Mouse (Mus musculus) lung, postnatal 14 days (tissue): ENCODE measurements around the gene Sez6l.

ENCODE experiments used
- DNase-seq: peaks from one replicate; pipeline ENCODE4 v3.0.0; 2021

The Sez6l gene

DNA sequence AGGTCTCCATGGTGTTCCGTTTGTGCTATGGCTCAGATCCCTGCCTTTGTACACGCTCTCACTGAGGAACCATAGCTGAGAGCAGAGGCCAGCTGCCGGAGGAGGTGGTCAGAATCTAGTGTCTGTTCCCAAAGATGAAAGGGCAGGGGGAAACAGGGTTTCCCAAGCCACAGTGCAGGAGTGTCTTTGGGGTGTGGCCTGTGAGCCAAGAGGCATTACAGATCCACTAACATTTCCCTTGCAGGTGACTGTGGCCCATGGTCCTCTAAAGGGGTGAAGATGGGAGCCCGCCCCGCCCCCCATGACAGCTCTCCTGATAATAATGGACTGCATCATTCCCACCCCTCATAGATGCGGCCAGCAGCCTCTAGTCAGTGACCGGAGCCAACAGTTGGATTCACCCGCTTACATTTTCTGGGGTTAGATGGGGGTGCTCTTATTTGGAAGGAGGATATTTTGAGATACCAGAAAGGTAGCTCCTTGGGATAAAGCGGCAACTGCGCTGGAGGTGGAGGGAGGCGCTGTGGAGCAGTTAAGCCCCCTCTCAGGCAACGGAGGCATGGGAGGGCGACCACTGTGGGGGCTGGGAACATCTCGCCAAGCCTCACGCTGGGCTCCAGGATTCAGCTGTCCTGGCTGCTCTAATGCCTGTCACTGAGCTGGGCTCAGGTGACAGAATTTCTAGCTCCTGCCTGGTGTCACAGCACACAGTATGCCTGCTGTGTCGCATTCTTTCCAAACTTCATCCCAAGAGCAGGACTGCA lies 43.5 kb downstream of the Sez6l start:
- no peak for DNase-seq

DNA sequence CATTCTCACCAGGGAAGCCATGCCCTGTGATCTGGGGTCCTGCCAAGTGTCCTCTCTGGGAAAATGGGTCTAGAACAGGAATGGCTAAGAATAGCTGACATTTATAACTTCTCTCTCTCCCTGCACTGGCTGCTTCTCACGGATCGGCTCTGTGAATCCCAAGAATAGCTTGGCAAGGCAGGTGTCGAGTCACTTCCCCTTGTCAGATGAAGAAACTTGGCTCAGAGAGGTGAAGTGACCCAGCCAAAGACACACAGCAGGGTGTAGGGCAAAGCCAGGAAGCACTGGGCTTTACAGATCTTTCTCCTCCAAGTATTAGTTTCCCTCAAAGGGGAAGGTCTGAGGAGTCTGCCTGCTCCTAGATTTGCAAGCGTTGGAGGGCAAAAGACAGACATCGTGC lies 44.1 kb downstream of the Sez6l start:
- DNase-seq, result no peak

DNA sequence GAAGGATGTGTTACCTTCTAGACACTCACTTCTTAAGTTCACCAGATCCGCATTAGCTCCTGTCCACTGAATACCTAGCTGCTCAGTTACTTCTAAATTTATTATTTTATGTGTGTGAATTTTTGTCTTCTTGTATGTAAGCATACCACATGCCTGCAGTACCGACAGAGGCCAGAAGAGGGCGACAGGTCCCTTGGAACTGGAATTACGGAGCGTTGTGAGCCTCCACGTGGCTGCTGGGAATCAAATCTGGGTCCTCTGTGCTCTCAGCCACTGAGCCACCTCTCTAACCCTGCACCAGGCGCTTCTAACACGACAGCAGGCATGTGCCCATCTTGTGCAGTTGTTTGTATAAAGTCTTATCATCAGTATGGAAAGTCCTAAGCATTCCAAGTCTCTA lies 44.8 kb downstream of the Sez6l start:
- peak; percentile 13 for DNase-seq

DNA sequence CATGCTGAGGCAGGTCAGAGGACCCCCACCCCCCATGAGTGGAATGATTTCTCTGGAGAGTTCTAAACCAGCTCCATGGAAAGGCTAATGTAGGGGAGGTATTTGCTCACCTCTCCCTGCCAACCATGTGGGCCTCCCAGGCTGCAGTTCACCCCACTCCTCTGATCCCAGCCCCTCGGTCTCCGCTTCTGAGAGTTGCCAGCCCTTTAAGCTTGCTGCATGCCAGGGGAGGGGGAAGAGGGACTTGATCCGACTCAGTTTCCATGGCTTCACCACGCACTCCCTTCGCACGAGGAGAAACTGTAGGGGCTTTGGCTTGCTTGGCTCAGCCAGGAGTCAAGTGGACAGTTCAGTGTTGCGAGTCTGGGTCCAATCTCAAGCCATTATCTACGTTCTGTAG lies 45.9 kb downstream of the Sez6l start:
- DNase-seq, result no peak

DNA sequence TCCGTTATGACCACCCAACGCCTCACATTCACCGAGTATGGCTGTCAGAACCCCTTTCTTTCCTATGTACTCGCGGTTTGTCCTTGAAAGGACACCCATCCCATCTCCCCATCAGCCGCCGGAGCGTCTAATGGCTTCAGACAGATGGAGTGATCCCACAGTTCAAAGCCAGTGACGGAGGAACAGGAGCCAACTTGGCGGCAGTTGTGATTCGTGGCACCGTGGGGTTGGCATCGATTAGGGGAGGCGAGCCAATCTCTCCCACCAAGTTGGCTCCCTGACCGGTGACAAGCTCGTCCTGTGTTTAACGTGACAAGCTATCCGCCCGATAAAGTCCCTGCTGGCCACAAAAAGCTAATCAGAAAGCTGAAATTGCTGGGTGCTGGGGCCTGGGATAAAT lies 50.0 kb downstream of the Sez6l start:
- DNase-seq, result no peak

DNA sequence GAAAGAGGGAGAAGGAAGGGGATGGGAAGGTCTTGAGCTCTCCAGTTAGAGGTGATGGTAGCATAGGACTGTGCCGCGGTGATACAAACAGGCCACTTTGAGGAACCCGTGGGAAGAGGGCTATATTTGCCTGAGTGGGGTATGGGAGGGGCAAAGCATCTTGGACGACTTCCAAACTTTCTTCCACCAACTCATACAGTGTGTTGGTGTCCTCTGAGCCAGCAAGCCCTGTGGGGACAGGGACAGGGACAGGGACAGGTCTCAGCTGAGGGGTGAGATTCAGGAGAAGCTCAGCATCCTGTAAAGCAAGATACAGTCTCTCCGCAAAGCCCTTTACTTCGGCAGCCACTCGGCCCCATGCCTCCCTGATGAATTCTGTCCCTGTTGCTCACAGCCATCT lies 50.5 kb downstream of the Sez6l start:
- DNase-seq, result no peak

DNA sequence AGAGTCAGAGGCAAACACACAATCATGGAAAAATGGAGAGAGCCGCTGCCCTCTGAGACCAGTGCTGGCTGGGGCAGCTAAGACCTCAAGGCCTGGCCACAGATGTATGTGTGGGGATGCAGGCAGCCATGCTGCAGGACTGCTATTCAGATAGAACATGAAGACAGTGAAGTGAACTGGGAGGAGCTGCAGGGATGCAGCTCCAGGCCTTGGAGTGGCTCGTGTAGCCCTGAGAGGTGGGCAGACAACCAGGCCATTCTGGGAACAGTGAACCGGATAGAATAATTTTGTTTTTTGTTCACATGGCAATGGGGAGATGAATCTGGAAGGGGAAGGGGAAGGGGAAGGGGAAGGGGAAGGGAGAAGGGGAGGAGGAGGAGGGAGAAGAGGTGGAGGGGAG lies 51.0 kb downstream of the Sez6l start:
- no peak for DNase-seq

DNA sequence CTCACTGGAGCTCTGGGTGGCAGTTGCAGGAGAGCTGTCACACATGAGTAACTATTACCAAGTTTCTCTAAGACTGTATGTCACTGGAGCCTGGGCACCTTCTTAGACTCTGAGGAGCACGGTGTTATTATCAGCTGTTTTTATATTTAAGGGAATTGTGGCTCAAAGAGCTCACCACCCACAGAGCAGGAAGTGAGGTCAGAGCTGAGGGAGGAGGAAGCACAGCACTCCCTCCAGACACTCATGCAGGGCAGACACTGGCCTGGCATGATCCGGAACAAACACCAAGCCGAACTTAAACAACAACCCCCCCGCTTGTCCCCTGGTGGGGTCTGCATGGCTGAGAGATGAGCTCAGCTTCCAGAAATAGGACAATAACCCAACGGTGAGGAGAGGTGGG lies 51.7 kb downstream of the Sez6l start:
- DNase-seq, result no peak

DNA sequence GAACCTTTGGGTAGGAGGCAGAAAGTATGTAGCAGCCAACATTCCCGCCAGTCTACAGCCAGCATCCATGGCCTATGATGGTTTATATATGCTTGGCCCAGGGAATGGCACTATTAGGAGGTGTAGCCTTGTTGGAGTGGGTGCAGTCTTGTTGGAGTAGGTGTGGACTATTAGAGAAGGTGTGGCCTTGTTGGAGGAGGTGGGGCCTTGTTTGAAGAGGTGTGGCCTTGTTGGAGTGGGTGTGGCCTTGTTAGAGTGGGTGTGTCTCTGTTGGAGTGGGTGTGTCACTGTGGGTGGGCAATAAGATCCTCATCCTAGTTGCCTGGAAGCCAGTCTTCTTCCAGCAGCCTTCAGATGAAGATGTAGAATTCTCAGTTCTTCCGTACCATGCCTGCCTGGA lies 53.2 kb downstream of the Sez6l start:
- no peak for DNase-seq

DNA sequence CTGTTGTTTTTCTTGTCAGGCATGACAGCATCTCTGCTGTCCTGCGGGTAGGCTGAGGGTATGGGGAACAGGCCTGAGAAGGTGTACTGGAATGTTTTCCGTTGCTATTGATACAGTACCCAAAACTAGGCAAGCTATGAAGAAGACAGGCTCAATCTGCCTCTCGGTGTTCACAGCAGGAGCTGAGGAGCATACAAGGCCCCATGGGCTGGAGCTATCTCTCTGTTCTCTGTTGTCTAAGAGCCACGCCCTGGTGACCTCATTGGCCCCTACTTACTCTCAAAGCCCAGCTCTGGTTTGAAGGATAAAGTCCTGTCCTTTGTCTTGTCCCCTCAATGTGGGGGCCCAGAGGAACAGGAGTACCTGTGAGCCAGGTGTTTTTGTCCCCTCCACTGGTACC lies 53.7 kb downstream of the Sez6l start:
- no peak for DNase-seq

DNA sequence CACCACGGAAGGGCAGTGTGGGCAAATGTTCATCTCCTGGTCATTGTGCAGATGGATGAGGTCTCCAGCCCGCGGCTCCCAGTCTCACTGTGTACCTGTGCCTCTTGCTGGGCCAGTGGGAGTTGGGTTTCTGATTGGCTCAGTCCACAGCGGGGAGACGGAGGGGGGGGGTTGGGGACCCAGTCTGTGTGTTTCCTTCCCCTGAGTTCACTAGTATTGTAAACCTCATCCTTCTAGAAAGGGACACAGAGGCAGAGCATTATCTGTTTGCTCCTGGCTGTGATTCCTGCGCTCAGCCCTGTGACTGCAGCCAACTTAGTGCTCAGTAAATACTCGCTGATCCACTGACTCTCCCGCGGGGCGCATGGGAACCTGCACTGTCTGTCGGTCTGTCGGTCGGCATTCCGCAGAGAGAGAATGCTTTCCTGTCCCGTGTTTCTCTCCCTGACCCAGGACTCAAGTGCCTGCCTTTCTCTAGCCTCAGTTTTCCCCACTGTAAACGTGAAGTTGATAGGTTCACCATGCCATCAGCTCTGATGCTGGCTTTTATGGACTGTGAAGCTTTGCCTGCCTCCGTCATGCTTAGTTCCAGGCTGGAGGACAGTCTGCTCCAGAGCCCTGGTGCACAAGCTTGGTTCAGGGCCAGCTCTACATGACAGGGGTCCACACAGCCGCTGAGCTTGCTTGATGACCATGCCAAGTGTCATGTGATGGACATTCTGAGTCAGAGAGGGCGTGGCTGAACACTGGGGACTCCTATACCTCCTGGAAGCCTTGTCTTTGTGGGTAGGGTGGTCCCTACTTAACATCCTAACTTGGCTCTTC lies 55.1 kb downstream of the Sez6l start:
- no peak for DNase-seq

DNA sequence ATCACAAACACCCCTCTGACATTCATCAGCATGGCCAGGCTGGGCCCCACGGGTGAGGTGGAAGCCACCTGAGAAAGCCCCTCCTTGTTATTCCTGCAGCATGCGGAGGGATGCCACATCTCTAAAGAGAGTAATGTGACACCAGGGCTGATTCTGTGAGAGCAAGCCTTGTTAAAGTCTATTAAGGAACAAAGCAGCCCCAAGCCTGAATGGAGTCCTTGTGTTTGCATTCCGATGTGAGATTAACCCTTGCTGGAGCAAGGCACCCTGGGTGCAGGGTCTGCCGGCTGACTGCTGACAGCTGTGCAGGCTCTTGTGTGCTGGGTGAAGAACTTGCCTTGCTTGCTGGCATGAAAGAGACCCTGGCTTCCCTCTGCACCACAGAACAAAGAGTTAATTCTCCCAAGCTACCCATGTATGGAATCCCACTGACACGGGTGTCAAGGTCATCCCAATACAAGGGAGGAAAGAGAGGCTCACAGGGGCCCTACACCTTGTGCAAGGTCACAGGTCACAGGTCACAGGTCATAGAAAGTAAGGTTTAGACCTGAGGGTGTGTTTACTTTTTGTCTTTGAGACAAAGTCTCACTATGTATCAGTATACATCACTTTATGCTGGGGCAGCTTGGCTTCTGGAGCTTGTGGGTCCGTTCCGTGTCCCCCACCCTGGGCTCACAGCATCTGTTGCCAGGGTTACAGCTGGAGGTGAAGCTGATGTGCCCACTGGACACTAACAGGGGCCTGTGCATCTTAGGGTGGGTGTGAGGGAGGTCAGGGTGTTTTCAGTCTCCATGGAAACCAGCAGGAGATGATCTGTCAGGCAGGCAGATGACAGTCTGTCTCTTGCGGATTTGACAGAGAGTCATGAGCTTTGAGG lies 55.9 kb downstream of the Sez6l start:
- no peak for DNase-seq

DNA sequence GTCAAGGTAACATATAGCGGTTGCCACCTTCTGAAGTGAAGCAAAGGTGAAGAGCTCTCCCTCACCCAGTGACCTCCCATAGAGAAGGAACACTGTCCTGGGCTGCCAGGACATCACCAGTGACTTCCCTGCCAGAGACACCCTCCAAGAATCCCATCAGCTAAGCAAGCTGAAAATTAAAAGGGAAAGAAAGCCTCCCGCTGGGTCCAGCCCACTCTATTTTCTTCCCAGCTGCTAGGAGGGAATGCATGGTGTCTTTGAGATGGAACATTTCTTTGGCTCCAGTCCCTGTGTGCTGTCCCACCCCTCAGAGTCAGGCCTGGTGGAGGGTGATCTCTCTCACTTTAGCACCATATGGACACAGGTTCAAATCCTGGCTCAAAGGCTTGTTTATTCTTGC lies 58.2 kb downstream of the Sez6l start:
- DNase-seq, result no peak

DNA sequence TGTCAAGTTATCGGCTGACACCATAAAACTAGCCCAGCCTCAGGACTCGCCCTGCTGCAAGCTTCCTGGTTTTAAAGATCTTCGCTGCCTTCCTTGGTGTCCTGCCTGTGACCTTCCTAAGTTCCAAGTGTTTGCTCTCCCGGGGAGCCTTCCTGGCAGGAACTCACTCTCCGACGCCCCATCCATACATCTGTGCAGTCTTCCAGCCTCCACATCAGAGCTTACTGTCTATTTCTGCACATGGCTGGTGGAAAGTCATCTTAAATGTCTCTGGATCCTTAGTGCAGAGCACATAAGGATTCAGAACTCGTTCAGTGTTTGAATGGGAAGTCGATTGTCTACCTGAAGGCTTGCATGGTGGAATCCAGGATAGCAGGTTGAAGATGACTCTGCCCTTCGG lies 59.5 kb downstream of the Sez6l start:
- DNase-seq, result no peak

DNA sequence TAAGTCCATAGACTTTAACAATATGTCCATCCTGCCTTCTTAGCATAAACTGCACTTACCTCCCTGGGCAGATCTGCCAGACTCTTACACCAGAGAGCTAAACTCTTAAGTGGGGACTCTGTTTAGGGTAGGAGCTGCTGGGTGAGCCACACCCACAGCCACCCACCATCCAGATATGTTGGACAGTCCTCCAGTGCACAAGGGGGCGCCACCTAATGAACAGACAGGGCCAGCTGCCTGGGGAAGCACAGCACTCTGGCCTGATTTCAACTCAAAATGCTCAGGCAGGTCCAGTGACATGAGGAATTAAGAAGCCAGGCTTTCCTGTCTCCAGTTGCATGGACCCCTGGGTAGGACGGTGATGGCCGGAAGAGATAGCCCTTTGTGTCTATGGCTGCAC lies 60.5 kb downstream of the Sez6l start:
- no peak for DNase-seq

DNA sequence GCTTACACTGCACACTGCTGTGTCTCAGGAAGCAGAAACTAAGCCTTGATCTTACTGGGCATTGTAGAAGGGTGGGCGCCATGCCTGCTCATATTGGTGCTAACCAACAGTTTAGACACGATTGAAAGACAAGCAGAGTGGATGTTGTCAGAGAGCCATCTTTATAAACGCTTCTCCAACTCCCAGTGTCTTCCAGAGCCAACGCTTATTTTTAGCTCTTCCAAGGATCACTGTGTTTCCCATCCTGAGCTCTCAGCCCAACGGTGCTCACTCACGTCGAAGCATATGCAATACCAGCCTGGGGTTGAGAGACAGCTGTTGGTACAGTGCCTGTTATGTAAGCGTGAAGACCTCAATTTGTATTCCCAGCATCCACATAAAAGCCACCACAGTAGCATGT lies 66.6 kb downstream of the Sez6l start:
- no peak for DNase-seq

DNA sequence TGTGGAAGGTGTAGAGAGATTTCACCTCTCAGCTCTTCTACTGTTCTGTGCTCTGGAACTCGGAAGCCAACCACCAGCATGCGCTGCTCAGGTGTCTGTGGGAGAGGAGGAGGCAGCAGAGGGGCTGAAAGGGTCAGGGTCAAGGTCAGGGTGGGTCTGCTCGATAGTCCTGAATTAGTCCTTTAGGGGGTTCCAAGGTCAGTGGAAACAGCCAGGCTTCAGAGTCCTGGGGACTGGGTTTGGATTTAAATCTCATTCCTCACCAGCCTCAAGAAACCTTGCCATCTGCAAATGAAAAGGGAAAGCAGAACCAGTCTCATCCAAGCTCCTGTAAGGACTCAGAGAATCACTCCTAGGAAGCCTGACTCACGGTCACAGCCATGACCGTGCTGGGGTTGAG lies 67.1 kb downstream of the Sez6l start:
- no peak for DNase-seq

DNA sequence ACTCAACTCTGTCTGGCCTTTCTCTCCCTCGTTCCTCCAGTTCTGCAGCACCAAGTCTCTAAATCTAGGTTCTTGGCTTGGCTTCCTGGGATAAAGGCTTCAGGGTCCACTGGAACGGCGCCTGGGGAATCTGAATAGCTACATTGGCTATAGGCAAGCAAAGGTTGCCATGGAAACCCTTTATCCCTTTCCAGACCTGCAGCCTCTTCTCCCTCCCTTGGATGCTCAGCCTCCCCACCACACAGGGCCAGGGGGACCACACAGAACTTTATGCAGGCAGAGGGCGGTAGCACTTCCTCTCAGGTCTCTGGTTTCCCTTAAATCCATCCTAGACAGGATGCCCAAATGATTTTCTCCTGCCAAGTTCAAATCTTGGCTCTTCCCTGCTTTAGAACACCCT lies 71.4 kb downstream of the Sez6l start:
- no peak for DNase-seq

DNA sequence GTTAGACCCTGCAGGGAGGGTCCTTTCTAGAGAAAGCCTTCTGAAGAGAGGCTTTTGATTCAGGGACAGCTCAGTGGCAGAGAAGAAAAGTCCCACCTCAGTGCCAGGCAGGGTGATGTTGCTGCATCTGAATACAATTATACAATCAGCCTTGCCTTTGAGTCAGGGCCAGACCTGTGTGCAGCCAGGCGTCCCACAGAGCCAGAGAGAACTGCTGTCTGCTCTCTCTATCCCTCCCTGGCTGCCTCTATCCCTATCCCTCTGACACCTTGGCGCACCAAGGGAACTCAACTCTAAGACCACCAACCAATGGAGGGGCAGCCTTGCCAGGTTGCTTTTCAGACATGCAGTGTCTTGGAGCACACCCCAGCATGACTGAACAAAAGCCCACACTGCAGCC lies 75.6 kb downstream of the Sez6l start:
- no peak for DNase-seq

DNA sequence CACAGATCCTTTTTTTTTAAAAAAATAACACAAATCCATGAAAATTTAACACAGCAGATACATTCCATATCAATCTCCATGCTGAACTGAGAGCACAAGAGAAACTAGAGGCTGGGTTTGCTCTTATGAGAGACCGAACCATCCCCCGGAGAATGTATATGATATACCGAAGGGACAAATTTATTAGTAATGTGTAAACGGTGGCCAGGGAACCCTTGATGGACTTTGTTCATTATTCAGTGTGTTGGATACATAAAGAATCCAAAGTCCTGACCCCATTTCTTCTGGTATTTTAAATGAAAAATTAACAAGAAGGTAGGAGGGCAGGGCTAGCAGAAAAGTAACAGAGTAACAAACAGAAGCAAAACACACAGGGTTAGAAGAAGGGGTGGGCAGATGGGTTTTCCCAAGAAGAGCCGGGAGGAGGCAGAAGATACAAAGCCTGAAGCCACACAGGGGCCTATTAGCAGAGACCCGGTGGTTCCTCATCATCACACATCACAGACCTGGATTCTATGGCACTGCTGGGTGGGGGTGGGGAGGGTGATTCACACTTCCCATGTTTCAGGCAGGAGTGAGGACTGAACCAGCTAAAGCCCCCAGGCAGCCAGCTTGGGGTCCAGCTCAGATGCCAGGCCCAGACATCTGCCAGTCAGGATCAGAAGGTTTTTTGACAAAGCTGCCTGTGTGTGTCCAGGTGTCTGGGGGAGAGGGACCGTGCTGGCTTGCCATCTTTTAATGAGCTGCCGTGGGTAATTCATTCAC lies 76.9 kb downstream of the Sez6l start:
- no peak for DNase-seq

DNA sequence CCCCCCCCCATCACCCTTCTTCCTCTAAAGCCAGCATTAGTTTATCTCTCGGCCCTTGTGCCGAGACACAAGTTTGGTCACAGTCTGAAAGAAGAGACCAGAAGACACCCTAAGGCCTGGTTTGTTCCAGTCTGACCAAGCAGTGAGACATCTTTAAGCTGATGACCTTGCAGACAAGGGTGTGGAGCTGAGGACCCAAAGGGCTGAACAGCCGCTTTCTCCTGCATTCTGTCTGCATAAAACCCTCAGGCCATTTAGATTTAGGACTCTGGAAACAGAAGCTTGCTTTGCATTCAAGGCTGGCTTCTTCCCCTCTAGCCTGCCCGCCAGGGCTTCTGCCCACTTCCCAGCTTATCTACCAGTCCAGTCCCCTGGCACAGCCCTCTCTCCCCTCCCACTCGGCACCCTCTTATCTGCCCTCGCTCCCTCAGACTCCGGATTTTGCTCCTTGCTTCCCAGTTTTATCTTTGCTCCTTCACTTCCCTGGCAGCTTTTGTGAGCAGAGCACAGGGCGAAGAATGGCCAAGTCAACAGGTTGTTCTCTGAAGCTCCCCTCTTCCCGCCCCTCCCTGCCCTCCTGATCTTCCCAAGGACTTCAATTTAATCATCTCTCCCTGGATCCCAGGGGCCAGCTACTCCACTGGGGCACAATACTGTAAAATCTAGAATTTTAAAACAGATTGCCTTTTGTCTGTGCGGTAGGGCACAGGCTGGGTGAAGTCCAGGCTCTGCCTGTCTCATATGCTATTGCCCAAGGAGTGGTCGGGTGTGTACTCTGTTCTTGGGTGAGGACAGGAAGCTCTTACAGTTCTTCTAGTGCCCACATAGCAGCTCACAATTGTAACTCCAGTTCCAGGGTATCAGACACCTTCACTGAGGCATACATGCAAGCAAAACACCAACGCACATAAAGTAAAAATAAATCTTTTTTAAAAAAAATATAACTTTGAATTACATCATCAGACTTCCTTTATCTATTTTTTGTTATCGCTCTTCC lies 77.8 kb downstream of the Sez6l start:
- no peak for DNase-seq
